Mouse (Mus musculus) heart, embryonic 14.5 days (tissue): ENCODE data around the gene St5. TPM values are rescaled to one million over a fixed set of nuclear protein-coding genes. Genes with fewer than 3 reads are reported as not detected.
A peak's percentile ranks its signal among the peaks of the same experiment; 100 is the strongest.

Experiments used
- ATAC-seq: fragments of 200-750 bp; cut with Nextera tagmentation; 2 replicates; pipeline ENCODE4 v1.8.0; 2017; ENCODE audit warnings: low read depth, moderate TSS enrichment; ENCODE audit not compliant: insufficient number of reproducible peaks, insufficient read depth, low FRiP score
- H3K27ac ChIP-seq, 2 experiments: fragments of 200-500 bp in 1 of 2; fragments of 300-500 bp in 1 of 2; sonication (generic) in 1 of 2; replicated peaks in 1 of 2; 2 replicates each; pipeline ENCODE4 v1.5.1; 2012 to 2014; ENCODE audit warnings: low read depth in 2 of 2, low read length in 2 of 2, control low read depth in 1 of 2, mild to moderate bottlenecking in 1 of 2, mixed read lengths in 1 of 2; ENCODE audit not compliant: control insufficient read depth in 1 of 2, insufficient read depth in 1 of 2
- H3K27me3 ChIP-seq: fragments of 300-500 bp; sonication (generic); 2 replicates; pipeline ENCODE4 v1.6.1; 2014; ENCODE audit warnings: mild to moderate bottlenecking, low read length, control low read depth; ENCODE audit not compliant: control insufficient read depth, insufficient read depth
- H3K36me3 ChIP-seq: fragments of 300-500 bp; sonication (generic); 2 replicates; pipeline ENCODE4 v1.6.1; 2014; ENCODE audit warnings: mild to moderate bottlenecking, control low read depth, low read length, mixed read lengths; ENCODE audit not compliant: control insufficient read depth, insufficient read depth
- H3K4me1 ChIP-seq, 2 experiments: fragments of 200-500 bp in 1 of 2; fragments of 300-500 bp in 1 of 2; sonication (generic) in 1 of 2; 2 replicates each; pipeline ENCODE4 v1.6.1; 2012 to 2014; ENCODE audit warnings: low read length in 2 of 2, control low read depth in 1 of 2, mixed read lengths in 1 of 2; ENCODE audit not compliant: control insufficient read depth in 2 of 2, insufficient read depth in 2 of 2
- H3K4me2 ChIP-seq: fragments of 300-500 bp; sonication (generic); 2 replicates; pipeline ENCODE4 v1.6.1; 2014; ENCODE audit warnings: mild to moderate bottlenecking, low read length
- H3K4me3 ChIP-seq, 2 experiments: fragments of 200-500 bp in 1 of 2; fragments of 300-500 bp in 1 of 2; sonication (generic) in 1 of 2; 2 replicates each; pipeline ENCODE4 v1.5.1; 2012 to 2014; ENCODE audit warnings: low read length in 2 of 2, mild to moderate bottlenecking in 2 of 2, control low read depth in 1 of 2, low read depth in 1 of 2, moderate library complexity in 1 of 2; ENCODE audit not compliant: control insufficient read depth in 1 of 2, insufficient read depth in 1 of 2
- H3K9ac ChIP-seq: fragments of 300-500 bp; sonication (generic); 2 replicates; pipeline ENCODE4 v1.6.1; 2014; ENCODE audit warnings: mild to moderate bottlenecking, low read length
- H3K9me3 ChIP-seq: fragments of 300-500 bp; sonication (generic); 2 replicates; pipeline ENCODE4 v1.6.1; 2016; ENCODE audit warnings: low read length, control low read depth; ENCODE audit not compliant: control insufficient read depth
- WGBS: fragments of 180-500 bp; shearing (Covaris S2); extraction: QIAGEN DNeasy Blood & Tissue Kit; methylation state at CpG from one replicate; pipeline ENCODE4 v1.1.7; 2014; 5-methylcytosine and 5-hydroxymethylcytosine counted together
- polyA plus RNA-seq: library from polyadenylated mRNA; unstranded; fragments of >200 nt; fragmentation: Nextera tagmentation; extraction: Ambion mirVana; gene quantifications from 2 replicates; pipeline ENCODE4 v1.2.1, GENCODE M21; 2014

St5 gene
- polyA plus RNA-seq, 1 experiment from 2014 or later = 29.9 TPM

DNA sequence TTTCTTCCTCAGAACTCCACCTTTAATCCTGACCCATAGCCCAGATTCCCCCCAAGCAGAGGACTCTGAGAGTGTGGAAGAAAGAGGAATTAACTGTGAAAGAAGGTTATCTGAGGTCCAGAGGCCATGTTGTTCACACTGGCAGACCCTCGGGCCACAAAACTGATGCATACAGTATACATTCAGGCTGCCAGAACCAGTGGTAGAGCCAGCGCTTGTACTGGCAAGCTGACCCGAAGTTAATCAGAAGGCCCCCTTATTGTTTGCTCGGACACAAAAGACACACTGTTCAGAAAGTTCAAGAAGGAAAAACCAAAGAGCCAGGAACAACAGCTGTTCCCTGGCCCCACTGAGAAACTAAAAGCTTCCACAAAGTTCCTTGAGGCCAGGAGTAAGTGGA, 88.5 kb downstream of the St5 start:
- Histone ChIP-seq H3K4me3 (peak overlapping the region; percentile 47 to 50), H3K27ac (peak overlapping the region; percentile 95 to 96), H3K4me2 (peak overlapping the region; percentile 70), H3K27me3 (no peaks in the 10 kb centered on the region), H3K36me3 (0 out of 2 replicates have a peak, but pooled peaks cover 2% of the 10 kb centered on the region), H3K9ac (peak overlapping the region; percentile 76), H3K4me1 (peaks cover 36 to 78% of the 10 kb centered on the region in 2 experiments), H3K9me3 (no peaks in the 10 kb centered on the region)
- WGBS = 44% methylated on average over 4 of the region's 4 CpGs
- ATAC-seq = no peak

GRCm38 (mm10) chr7:109613531-109614021, 89.8 kb downstream of the St5 start:
- Histone ChIP-seq H3K4me1 (peaks cover 39 to 86% of the 10 kb centered on the region in 2 experiments), H3K4me3 (no peak overlapping the region), H3K9ac (peak overlapping the region; percentile 76; the same call in 1 of the 2 replicates), H3K27me3 (no peaks in the 10 kb centered on the region), H3K4me2 (peak overlapping the region; percentile 70), H3K36me3 (0 out of 2 replicates have a peak, but pooled peaks cover 2% of the 10 kb centered on the region), H3K27ac (peak overlapping the region; percentile 48 to 68), H3K9me3 (no peaks in the 10 kb centered on the region)
- ATAC-seq = no peak
- WGBS = 32% methylated on average over 5 of the region's 5 CpGs

DNA sequence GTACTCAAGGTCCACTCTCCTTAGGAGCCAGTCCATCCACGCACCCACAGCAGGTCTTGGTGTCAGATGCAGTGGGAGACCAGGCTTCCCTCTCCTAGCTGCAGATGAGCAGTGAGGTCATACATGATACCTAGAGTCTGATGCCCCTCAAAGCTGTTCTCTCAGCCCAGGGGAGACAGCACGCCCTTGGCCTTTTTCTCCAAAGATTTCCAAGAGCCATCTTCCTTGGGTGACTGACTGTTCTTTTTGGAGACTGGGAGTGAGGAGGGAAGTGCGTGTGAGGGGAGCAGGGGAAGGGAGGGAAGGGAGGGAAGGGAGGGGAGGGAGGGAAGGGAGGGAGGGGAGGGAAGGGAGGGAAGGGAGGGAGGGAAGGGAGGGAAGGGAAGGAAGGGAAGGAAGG, 90.4 kb downstream of the St5 start:
- Histone ChIP-seq H3K9me3 (no peaks in the 10 kb centered on the region), H3K4me1 (peaks cover 40 to 86% of the 10 kb centered on the region in 2 experiments), H3K36me3 (0 out of 2 replicates have a peak, but pooled peaks cover 2% of the 10 kb centered on the region), H3K27ac (no peak overlapping the region), H3K4me3 (no peak overlapping the region), H3K9ac (no peak overlapping the region), H3K27me3 (no peaks in the 10 kb centered on the region), H3K4me2 (no peak overlapping the region)
- WGBS = 76% methylated on average over 2 of the region's 3 CpGs
- ATAC-seq = no peak

DNA sequence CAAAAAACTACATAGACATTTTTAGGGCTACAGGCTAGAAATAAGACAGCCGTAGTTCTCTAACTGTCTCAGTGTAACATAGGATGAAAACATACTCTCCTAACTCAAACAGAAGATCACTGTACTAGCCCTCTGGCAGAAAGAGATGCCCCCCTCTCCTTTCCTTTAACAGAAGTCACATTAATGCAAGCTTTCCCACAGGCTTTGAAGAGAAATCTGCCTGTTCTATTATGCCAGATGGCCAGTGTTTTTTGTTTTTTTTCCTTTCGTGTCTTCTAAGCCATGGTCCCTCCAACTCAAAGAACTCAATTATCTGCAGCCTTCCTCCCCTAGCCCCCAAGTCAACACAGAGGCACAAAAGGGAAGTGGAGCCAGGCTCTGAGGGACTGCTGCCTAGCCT, 90.9 kb downstream of the St5 start:
- Histone ChIP-seq H3K4me3 (no peak overlapping the region), H3K9me3 (no peaks in the 10 kb centered on the region), H3K36me3 (0 out of 2 replicates have a peak, but pooled peaks cover 2% of the 10 kb centered on the region), H3K4me2 (no peak overlapping the region), H3K9ac (no peak overlapping the region), H3K27ac (no peak overlapping the region), H3K4me1 (peaks cover 39 to 86% of the 10 kb centered on the region in 2 experiments), H3K27me3 (no peaks in the 10 kb centered on the region)
- WGBS = 79% methylated on average over 2 of the region's 2 CpGs
- ATAC-seq = no peak

GRCm38 (mm10) chr7:109610348-109610747, 93.1 kb downstream of the St5 start:
- Histone ChIP-seq H3K4me1 (peaks cover 36 to 72% of the 10 kb centered on the region in 2 experiments), H3K4me3 (no peak overlapping the region), H3K27me3 (no peaks in the 10 kb centered on the region), H3K36me3 (0 out of 2 replicates have a peak, but pooled peaks cover 2% of the 10 kb centered on the region), H3K9me3 (no peaks in the 10 kb centered on the region), H3K9ac (no peak overlapping the region), H3K4me2 (no peak overlapping the region), H3K27ac (no peak overlapping the region)
- ATAC-seq = no peak
- 83% methylated on average over 2 of the region's 2 CpGs for WGBS

DNA sequence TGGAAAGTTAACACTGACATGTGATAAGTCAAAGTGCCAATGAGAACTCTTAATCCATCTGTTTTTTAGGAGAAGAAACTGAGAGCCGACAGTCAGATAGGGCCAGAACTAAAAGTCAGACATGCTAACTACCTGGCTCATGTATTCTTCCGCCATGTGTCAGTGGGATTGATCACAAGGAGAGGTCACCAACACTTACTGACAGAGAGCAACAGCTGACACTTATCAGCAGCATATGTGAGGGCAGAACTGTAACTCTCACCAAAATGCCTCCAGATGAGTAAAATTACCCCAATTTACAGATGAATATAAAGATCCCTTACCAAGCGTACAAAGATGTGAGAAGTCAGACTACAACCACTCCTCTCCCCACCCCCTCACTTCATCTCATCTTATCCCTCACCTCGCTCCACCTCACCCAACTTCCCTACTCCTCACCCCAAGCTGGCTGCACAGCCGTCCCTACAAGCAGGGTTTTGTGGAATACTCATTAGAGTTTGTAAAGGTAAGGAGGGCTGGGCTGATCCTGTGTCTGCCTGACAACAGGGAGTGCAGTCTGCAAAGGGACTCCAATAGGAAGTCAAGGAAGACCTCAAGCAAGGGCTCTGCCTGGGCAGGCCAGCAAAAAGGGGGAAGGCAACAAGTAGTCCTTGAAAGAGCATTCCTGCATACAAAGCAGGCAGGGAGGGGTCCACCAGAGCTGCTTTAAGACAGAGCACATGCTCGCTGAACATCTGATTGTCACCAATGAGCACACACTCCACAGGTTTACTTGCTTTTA, 93.7 kb downstream of the St5 start:
- Histone ChIP-seq H3K4me3 (no peak overlapping the region), H3K36me3 (0 out of 2 replicates have a peak, but pooled peaks cover 2% of the 10 kb centered on the region), H3K4me2 (no peak overlapping the region), H3K27me3 (no peaks in the 10 kb centered on the region), H3K9ac (no peak overlapping the region), H3K4me1 (peaks cover 31 to 66% of the 10 kb centered on the region in 2 experiments), H3K9me3 (no peaks in the 10 kb centered on the region), H3K27ac (no peak overlapping the region)
- no peak for ATAC-seq
- WGBS = 69% methylated on average over 6 of the region's 6 CpGs

DNA sequence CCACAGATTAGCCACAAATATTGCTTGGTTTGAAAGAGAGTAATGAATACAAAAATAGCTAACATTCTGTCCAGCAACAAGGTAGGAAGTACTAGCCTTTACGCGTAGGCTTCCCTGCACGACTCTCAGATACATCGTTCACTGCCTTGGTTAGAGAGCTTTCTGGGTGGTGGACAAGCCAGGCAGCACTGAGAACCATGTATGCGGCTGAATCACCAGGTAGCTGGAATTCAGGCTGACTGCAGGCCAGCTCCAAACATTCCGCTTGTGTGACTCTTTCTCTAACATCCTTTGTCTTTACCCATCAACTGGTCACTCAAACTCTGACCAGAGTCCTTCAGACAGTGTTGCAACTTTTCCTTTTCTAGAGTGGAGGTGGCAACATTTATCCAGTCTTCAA, 94.6 kb downstream of the St5 start:
- H3K9ac ChIP-seq = no peak overlapping the region
- WGBS = 77% methylated on average over 6 of the region's 6 CpGs
- H3K36me3 ChIP-seq = 0 out of 2 replicates have a peak, but pooled peaks cover 6% of the 10 kb centered on the region
- ATAC-seq = no peak
- 0 out of 4 replicates have a peak overlapping the region, but pooled peaks of 1 of the 2 experiments have one; percentile 27 for H3K27ac ChIP-seq
- no peaks in the 10 kb centered on the region for H3K27me3 ChIP-seq
- no peak overlapping the region for H3K4me2 ChIP-seq
- peaks cover 27 to 57% of the 10 kb centered on the region in 2 experiments for H3K4me1 ChIP-seq
- H3K9me3 ChIP-seq = no peaks in the 10 kb centered on the region
- no peak overlapping the region for H3K4me3 ChIP-seq
